Mouse (Mus musculus) lung, adult 2 months (tissue): ENCODE measurements around the gene Chrm1.

ENCODE experiments used
- CTCF ChIP-seq: fragments of 200-500 bp; IDR thresholded peaks from 2 replicates; pipeline ENCODE4 v1.5.1; 2011; ENCODE audit warnings: mild to moderate bottlenecking, low read length, control low read depth; ENCODE audit not compliant: insufficient read depth
- POLR2A ChIP-seq: fragments of 200-500 bp; IDR thresholded peaks from 2 replicates; pipeline ENCODE4 v1.6.1; 2011; ENCODE audit warnings: low read depth, mild to moderate bottlenecking, control low read depth, low read length, borderline replicate concordance; ENCODE audit errors: extremely low read depth

- no peak for TF ChIP-seq POLR2A
- no peak for TF ChIP-seq CTCF
Observed at GRCm38 (mm10) chr19:8661821-8662307, 1.7 kb upstream of the Chrm1 start.
